Mouse (Mus musculus) heart, embryonic 14.5 days (tissue): ENCODE results near the gene Nfx1. TPM values are rescaled to one million over a fixed set of nuclear protein-coding genes. Genes with fewer than 3 reads are reported as not detected.

Experiments used
- ATAC-seq: fragments of 200-750 bp; cut with Nextera tagmentation; 2 replicates; pipeline ENCODE4 v1.8.0; 2017; ENCODE audit warnings: low read depth, moderate TSS enrichment; ENCODE audit not compliant: insufficient number of reproducible peaks, insufficient read depth, low FRiP score
- H3K27ac ChIP-seq, 2 experiments: fragments of 200-500 bp in 1 of 2; fragments of 300-500 bp in 1 of 2; sonication (generic) in 1 of 2; replicated peaks in 1 of 2; 2 replicates each; pipeline ENCODE4 v1.5.1; 2012 to 2014; ENCODE audit warnings: low read depth in 2 of 2, low read length in 2 of 2, control low read depth in 1 of 2, mild to moderate bottlenecking in 1 of 2, mixed read lengths in 1 of 2; ENCODE audit not compliant: control insufficient read depth in 1 of 2, insufficient read depth in 1 of 2
- H3K27me3 ChIP-seq: fragments of 300-500 bp; sonication (generic); 2 replicates; pipeline ENCODE4 v1.6.1; 2014; ENCODE audit warnings: mild to moderate bottlenecking, low read length, control low read depth; ENCODE audit not compliant: control insufficient read depth, insufficient read depth
- H3K36me3 ChIP-seq: fragments of 300-500 bp; sonication (generic); 2 replicates; pipeline ENCODE4 v1.6.1; 2014; ENCODE audit warnings: mild to moderate bottlenecking, control low read depth, low read length, mixed read lengths; ENCODE audit not compliant: control insufficient read depth, insufficient read depth
- H3K4me1 ChIP-seq, 2 experiments: fragments of 200-500 bp in 1 of 2; fragments of 300-500 bp in 1 of 2; sonication (generic) in 1 of 2; 2 replicates each; pipeline ENCODE4 v1.6.1; 2012 to 2014; ENCODE audit warnings: low read length in 2 of 2, control low read depth in 1 of 2, mixed read lengths in 1 of 2; ENCODE audit not compliant: control insufficient read depth in 2 of 2, insufficient read depth in 2 of 2
- H3K4me2 ChIP-seq: fragments of 300-500 bp; sonication (generic); 2 replicates; pipeline ENCODE4 v1.6.1; 2014; ENCODE audit warnings: mild to moderate bottlenecking, low read length
- H3K4me3 ChIP-seq, 2 experiments: fragments of 200-500 bp in 1 of 2; fragments of 300-500 bp in 1 of 2; sonication (generic) in 1 of 2; 2 replicates each; pipeline ENCODE4 v1.5.1; 2012 to 2014; ENCODE audit warnings: low read length in 2 of 2, mild to moderate bottlenecking in 2 of 2, control low read depth in 1 of 2, low read depth in 1 of 2, moderate library complexity in 1 of 2; ENCODE audit not compliant: control insufficient read depth in 1 of 2, insufficient read depth in 1 of 2
- H3K9ac ChIP-seq: fragments of 300-500 bp; sonication (generic); 2 replicates; pipeline ENCODE4 v1.6.1; 2014; ENCODE audit warnings: mild to moderate bottlenecking, low read length
- H3K9me3 ChIP-seq: fragments of 300-500 bp; sonication (generic); 2 replicates; pipeline ENCODE4 v1.6.1; 2016; ENCODE audit warnings: low read length, control low read depth; ENCODE audit not compliant: control insufficient read depth
- WGBS: fragments of 180-500 bp; shearing (Covaris S2); extraction: QIAGEN DNeasy Blood & Tissue Kit; methylation state at CpG from one replicate; pipeline ENCODE4 v1.1.7; 2014; 5-methylcytosine and 5-hydroxymethylcytosine counted together
- polyA plus RNA-seq: library from polyadenylated mRNA; unstranded; fragments of >200 nt; fragmentation: Nextera tagmentation; extraction: Ambion mirVana; gene quantifications from 2 replicates; pipeline ENCODE4 v1.2.1, GENCODE M21; 2014

Gene Nfx1
- polyA plus RNA-seq, 1 experiment from 2014 or later: 56.1 TPM

DNA sequence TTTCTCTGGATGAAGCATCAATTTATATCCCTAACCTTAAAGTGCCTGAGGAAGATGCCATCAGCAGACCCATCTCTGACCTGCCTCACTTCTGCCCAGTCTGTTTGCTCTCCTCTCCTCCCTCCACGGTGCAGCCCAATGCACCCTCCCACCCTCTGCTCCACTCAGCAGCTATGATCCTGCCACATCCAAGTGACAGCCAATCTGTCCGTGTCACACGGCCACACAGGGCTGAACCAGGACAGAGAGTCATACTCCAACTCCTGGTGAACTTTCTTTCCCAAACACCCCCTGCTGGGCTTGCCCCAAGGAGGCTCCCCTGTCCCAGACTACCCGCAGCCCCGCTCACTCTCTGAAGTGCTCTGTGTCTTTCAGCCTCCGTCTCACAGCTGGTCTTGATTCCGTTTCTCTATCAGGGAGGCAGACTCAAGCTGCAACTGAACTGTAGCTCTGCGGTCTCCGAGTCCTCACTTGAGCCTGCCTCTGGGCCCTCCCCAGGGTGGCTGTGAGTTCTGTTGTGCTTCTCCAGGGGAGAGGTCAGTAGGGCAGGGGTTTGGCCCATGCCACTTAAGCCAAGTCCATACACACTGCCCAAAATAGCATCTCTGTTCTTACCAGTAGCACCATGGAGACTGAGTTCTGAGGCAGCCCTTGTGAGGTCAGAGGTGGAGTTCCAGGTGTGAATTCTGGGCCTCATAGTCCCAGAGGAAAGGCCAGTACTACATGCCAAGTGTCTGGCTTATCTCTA lies 77.0 kb downstream of the Nfx1 start, which contains the start of gene Aqp7:
TSS of gene Aqp7 (minus strand) at position 616 of the 748 bp plus-strand sequence.
- no peaks in the 10 kb centered on the region for H3K9me3 ChIP-seq
- 22% methylated on average over 9 of the region's 9 CpGs for WGBS
- H3K36me3 ChIP-seq: no peaks in the 10 kb centered on the region
- H3K9ac ChIP-seq: 0 out of 2 replicates have a peak within 1 kb of the TSS, but pooled peaks have one; percentile 13
- no peak within 1 kb of the TSS for H3K4me2 ChIP-seq
- ATAC-seq: 0 out of 2 replicates have a peak, but pooled peaks have one; percentile 45
- no peaks in the 10 kb centered on the region for H3K27me3 ChIP-seq
- H3K4me3 ChIP-seq: no peak within 1 kb of the TSS
- H3K4me1 ChIP-seq: peaks cover 11 to 14% of the 10 kb centered on the region in 2 experiments
- no peak within 1 kb of the TSS for H3K27ac ChIP-seq

- peaks cover 11 to 14% of the 10 kb centered on the region in 2 experiments for H3K4me1 ChIP-seq
- no peaks in the 10 kb centered on the region for H3K9me3 ChIP-seq
- no peaks in the 10 kb centered on the region for H3K27me3 ChIP-seq
- H3K4me2 ChIP-seq: no peak overlapping the region
- no peak overlapping the region for H3K4me3 ChIP-seq
- H3K27ac ChIP-seq: no peak overlapping the region
- no peak overlapping the region for H3K9ac ChIP-seq
- H3K36me3 ChIP-seq: no peaks in the 10 kb centered on the region
- 38% methylated on average over 2 of the region's 2 CpGs for WGBS
- no peak for ATAC-seq
Observed at GRCm38 (mm10) chr4:41048926-41049325, 78.2 kb downstream of the Nfx1 start.

- no peaks in the 10 kb centered on the region for H3K36me3 ChIP-seq
- H3K4me3 ChIP-seq: peak overlapping the region; percentile 19 to 22; a peak in 1 of 4 replicates
- no peaks in the 10 kb centered on the region for H3K27me3 ChIP-seq
- peak overlapping the region; percentile 50 for H3K4me2 ChIP-seq
- peaks cover 23 to 25% of the 10 kb centered on the region in 2 experiments for H3K4me1 ChIP-seq
- no peaks in the 10 kb centered on the region for H3K9me3 ChIP-seq
- WGBS: 34% methylated on average over 16 of the region's 16 CpGs
- no peak overlapping the region for H3K27ac ChIP-seq
- H3K9ac ChIP-seq: peak overlapping the region; percentile 45
- 0 out of 2 replicates have a peak, but pooled peaks have one; percentile 41 for ATAC-seq
Observed at GRCm38 (mm10) chr4:41050726-41051675, 80.3 kb downstream of the Nfx1 start.

DNA sequence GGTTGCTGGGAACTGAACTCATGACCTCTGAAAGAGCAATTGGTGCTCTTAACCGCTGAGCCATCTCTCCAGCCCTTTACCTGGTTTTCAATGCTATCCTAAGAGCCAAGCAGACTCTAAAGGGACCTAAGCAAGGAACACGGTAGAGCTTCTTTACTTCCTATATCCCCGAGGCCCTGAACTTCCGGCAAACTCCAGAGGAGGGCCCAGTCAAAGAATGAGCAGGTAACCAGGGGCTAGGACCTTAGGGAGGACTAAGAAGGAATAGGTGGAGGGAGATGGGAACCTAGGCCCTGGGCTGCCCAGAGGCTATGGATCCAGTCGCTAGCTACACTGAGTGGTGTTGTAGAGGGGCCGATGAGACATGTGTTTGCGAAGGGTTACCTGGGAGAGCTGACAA lies 81.1 kb downstream of the Nfx1 start:
- no peaks in the 10 kb centered on the region for H3K27me3 ChIP-seq
- H3K9me3 ChIP-seq: no peaks in the 10 kb centered on the region
- H3K4me3 ChIP-seq: no peak overlapping the region
- WGBS: 75% methylated on average over 7 of the region's 7 CpGs
- no peaks in the 10 kb centered on the region for H3K36me3 ChIP-seq
- ATAC-seq: no peak
- no peak overlapping the region for H3K9ac ChIP-seq
- H3K4me1 ChIP-seq: peaks cover 24 to 25% of the 10 kb centered on the region in 2 experiments
- H3K4me2 ChIP-seq: no peak overlapping the region
- H3K27ac ChIP-seq: no peak overlapping the region

- peak overlapping the region; percentile 58 for H3K4me2 ChIP-seq
- WGBS: 14% methylated on average over 13 of the region's 13 CpGs
- H3K4me1 ChIP-seq: peaks cover 14 to 18% of the 10 kb centered on the region in 2 experiments
- no peaks in the 10 kb centered on the region for H3K27me3 ChIP-seq
- H3K9ac ChIP-seq: no peak overlapping the region
- peak overlapping the region in 1 of 2 experiments; percentile 10; a peak in 1 of 4 replicates for H3K4me3 ChIP-seq
- no peaks in the 10 kb centered on the region for H3K36me3 ChIP-seq
- ATAC-seq: peak; percentile 51; the same call in 1 of the 2 replicates
- H3K27ac ChIP-seq: peak overlapping the region; percentile 46 to 52; a peak in 3 of 4 replicates
- no peaks in the 10 kb centered on the region for H3K9me3 ChIP-seq
Observed at GRCm38 (mm10) chr4:41055111-41055510, 84.4 kb downstream of the Nfx1 start.

- WGBS: 26% methylated on average over 1 of the region's 1 CpGs
- H3K4me1 ChIP-seq: peaks cover 11 to 14% of the 10 kb centered on the region in 2 experiments
- no peak overlapping the region for H3K4me3 ChIP-seq
- H3K36me3 ChIP-seq: no peaks in the 10 kb centered on the region
- ATAC-seq: no peak
- H3K4me2 ChIP-seq: no peak overlapping the region
- H3K9ac ChIP-seq: no peak overlapping the region
- no peaks in the 10 kb centered on the region for H3K27me3 ChIP-seq
- no peak overlapping the region for H3K27ac ChIP-seq
- H3K9me3 ChIP-seq: no peaks in the 10 kb centered on the region
Observed at GRCm38 (mm10) chr4:41056253-41056652, 85.5 kb downstream of the Nfx1 start.

DNA sequence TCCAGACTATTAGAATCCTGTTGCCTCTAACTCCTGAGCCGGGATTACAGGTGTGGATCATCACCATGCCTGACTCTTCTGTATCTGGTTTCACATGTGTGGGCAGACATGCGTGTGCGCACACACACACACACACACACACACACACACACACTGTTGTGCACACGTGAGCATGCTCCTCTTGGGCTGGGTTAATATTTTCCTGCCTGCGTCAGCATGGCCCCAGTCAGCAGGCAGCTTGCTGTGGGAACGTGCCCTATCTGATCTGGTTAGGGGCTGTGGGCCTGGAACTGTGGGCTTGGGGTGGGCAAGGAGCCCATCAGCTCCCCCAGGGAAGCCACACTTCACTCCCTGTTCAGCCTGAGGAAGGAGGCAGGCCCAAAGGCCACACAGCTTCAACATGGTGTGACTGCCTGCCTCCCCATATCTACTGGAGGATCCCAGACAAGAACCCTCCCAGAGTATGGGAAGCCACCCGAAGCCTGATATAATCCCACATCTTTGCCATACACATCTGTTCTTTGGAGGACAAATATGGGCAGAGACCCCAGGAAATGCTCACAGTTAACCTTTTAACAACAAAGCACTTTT lies 86.1 kb downstream of the Nfx1 start:
- no peak overlapping the region for H3K9ac ChIP-seq
- H3K4me1 ChIP-seq: peaks cover 11 to 14% of the 10 kb centered on the region in 2 experiments
- WGBS: 59% methylated on average over 7 of the region's 7 CpGs
- ATAC-seq: no peak
- H3K9me3 ChIP-seq: no peaks in the 10 kb centered on the region
- H3K4me2 ChIP-seq: no peak overlapping the region
- no peaks in the 10 kb centered on the region for H3K27me3 ChIP-seq
- no peaks in the 10 kb centered on the region for H3K36me3 ChIP-seq
- no peak overlapping the region for H3K4me3 ChIP-seq
- no peak overlapping the region for H3K27ac ChIP-seq
